In the genomic region with DNA sequence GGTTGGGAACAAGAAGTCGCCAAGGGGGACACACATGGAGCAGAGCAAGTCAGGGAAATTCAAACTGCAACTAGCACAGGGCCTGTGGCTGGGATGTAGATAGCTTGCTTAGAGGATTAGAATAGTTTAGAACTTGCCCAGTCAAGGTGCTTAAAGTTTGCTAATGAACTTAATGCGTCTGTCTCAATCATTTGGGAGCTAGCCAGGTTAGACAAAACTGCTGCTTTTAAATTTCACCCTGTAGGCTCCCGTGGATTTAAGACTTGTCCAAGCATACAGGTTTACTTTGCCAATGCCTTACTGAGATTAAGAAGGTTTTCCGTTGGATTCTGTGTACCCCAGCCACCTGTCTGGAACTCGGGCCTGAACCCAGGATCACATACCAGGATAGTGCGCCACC, we compare ENCODE assay signal across 22 mouse cellular contexts.
"Had no signal": no experiment of that assay in that cellular context is flagged by ENCODE, and none has a peak within 500 bp of the region (broad histone marks: within the 10 kb centered on the region; RNA-seq: fewer than 3 reads in every experiment).

No protein-coding gene starts in this region.

- DNase-seq: heart, postnatal 10 days; heart, postnatal 14 days; heart, postnatal 36 days; heart, postnatal 4 days; kidney, adult 11 months; kidney, adult 18-20 months; kidney, adult 2 months; kidney, adult 8-10 months; kidney, adult 9 months; kidney, postnatal 10 days; kidney, postnatal 14 days; kidney, postnatal 25 days; kidney, postnatal 36 days; kidney, postnatal 4 days; layer of hippocampus, adult 9-11 months; layer of hippocampus, postnatal 36 days had no signal

- ATAC-seq: hindbrain, embryonic 16.5 days; hindbrain, postnatal 0 days; inflammation-experienced regulatory T-cells, adult 6 months; intestine, embryonic 15.5 days; intestine, embryonic 16.5 days; intestine, postnatal 0 days had no signal
